Mouse (Mus musculus): Measurements from ENCODE around the gene Zfyve19. TPM values are rescaled to one million over a fixed set of nuclear protein-coding genes. Genes with fewer than 3 reads are reported as not detected.
A peak's percentile ranks its signal among the peaks of the same experiment; 100 is the strongest.

Gene Zfyve19
- total RNA-seq, 1 experiment from 2014 or later, result 53.7 TPM

DNA sequence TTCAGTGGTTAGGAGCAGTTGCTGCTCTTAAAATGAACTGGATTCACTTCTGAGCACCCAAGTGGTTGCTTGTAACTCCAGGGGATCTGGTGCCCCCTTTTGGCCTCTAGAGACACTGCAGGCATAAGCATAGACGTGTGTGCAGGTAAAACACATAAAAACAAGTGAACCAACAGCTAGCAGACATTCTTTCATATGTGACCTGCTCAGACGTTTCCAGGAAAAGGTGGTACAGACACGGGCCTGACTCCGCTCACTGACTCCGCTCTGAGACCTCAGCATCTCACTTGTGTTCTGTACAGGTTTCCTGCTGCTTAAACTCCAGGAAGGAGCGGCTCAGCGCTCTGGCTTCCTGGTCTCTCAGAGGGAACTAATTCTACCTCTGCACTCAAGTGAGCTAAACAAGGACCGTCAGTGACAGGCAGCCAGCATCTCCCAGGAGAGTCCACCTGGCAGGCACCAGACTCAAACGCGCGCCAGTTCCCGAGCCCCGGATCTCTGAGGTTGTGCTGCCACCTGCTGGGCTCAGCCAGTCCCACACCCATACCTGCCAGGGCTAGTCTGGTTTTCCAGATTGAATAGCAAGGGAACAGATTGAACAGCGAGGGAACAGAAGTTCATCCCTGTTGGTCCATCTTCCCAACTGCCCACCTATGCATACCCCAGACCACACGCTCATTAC lies 19.2 kb upstream of the Zfyve19 start:
- peak; percentile 86 to 98 for ATAC-seq (replicated peaks in 1 of 2; ENCODE audit: insufficient read depth in 1 of 2, low FRiP score in 2 of 2, low TSS enrichment in 1 of 2, low read depth in 1 of 2, poor library complexity in 2 of 2, severe bottlenecking in 2 of 2)

DNA sequence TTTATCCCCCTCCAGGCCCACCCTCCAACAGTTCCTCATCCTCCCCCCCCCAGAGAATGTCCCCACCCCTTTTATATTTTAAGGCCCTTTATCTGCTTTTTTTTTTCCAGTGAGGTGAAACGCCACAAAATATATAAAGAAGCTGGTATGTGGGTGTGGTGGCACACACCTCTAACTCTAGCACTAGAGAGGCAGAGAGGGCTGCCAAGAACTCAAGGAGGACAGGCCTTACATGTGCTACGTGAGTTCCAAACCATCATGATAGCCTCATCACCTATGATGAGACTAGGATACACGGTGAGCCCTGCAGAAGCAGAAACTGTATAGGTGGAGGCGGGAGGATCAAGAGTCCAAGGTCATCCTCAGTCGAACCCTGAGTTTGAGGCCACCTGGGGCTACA lies 17.4 kb upstream of the Zfyve19 start:
- no peak for ATAC-seq (replicated peaks in 1 of 2; ENCODE audit: insufficient read depth in 1 of 2, low FRiP score in 2 of 2, low TSS enrichment in 1 of 2, low read depth in 1 of 2, poor library complexity in 2 of 2, severe bottlenecking in 2 of 2)

DNA sequence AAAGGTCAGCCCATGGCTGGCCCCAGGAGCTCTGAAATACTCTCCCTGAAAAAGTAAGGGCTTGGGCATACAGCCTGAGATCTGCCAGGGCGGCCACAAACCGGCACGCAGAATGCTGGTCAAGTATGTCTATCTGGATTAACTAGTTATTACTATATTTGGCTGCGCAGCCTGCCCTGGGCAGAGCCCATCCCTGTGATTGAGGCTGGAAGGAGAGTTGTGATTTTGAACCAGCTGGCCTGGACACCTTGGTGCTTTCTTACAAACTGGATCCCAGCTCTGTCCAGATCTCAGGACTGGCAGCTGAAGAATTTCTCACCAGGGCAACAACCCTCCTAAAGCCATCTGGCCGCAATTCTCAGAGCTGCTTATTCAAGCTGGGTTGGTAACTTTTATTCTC lies 14.3 kb upstream of the Zfyve19 start:
- no peak for ATAC-seq (replicated peaks in 1 of 2; ENCODE audit: insufficient read depth in 1 of 2, low FRiP score in 2 of 2, low TSS enrichment in 1 of 2, low read depth in 1 of 2, poor library complexity in 2 of 2, severe bottlenecking in 2 of 2)

DNA sequence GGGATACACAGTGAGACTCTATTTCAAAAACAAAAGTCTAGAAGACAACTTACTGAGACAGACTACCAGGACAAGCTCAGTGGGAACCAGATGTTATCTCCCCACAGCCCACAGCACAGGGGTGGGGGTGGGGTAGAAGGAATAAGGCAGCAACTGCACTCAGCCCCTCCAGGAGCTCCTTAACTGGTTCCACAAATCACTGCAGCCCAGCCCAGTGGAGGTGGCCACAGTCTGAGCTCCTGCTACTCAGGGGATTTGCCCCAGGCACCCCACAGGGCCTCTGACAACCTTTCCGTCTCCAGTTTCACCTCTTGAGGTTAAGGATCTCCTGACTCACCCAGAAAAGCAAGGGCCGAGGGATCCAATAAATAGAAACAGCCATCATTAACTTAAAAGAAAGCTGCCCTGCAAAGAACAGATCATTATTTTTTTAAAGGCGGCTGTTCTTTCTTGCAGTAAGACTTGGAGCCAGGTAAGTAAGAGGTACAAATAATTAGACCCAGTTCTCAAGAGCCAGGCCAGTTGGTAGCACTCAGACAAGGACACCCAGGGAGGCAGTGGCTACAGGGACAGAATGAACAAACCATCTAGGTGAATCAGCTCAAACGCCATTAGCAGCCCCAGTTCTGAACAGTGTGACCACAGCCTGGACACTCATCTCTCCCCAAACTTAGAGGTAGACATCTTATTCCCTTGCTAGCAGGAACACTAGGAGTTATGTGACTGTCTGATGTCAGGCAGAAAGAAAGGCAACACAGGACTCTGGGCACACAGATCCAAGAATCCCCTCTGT lies 11.9 kb upstream of the Zfyve19 start:
- no peak for ATAC-seq (replicated peaks in 1 of 2; ENCODE audit: insufficient read depth in 1 of 2, low FRiP score in 2 of 2, low TSS enrichment in 1 of 2, low read depth in 1 of 2, poor library complexity in 2 of 2, severe bottlenecking in 2 of 2)

DNA sequence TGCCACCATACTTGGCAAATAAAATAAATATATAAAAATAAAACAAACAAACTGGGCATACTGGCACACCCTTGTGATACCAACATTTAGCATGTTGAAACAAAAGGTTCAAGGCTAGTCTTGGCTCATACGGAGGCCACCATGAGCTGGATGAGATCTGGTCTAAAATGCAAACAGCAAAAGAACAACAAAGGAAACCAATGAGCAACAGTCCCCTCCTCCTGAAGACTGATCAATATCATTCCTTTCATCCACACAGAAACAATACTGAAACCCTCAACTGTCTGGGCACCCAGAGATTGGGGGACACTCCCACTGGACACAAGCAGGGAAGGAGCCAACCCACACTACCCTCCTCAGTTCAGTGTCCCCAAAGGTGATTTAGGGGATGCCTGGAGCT lies 10.9 kb upstream of the Zfyve19 start:
- ATAC-seq (replicated peaks in 1 of 2; ENCODE audit: insufficient read depth in 1 of 2, low FRiP score in 2 of 2, low TSS enrichment in 1 of 2, low read depth in 1 of 2, poor library complexity in 2 of 2, severe bottlenecking in 2 of 2), result no peak

DNA sequence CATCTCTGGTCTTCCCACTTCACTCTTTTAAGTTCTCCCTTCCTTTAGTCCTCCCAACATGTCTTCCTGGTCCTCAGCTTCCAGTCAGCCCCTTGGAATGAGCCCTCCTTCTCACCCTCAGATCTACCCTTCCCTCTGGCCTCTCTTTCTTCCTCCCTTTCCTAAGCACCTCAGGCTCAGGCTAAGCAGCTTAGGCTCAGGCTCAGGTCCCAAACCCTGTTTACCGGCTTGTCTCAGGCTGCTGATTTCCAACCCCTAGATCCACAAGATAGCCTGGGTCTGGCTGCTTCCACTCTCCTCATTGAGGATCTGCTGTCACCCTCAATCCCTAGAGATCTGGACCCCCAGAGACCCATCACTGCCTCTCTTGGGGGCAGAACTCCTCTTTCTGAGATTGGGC lies 10.4 kb upstream of the Zfyve19 start:
- no peak for ATAC-seq (replicated peaks in 1 of 2; ENCODE audit: insufficient read depth in 1 of 2, low FRiP score in 2 of 2, low TSS enrichment in 1 of 2, low read depth in 1 of 2, poor library complexity in 2 of 2, severe bottlenecking in 2 of 2)

DNA sequence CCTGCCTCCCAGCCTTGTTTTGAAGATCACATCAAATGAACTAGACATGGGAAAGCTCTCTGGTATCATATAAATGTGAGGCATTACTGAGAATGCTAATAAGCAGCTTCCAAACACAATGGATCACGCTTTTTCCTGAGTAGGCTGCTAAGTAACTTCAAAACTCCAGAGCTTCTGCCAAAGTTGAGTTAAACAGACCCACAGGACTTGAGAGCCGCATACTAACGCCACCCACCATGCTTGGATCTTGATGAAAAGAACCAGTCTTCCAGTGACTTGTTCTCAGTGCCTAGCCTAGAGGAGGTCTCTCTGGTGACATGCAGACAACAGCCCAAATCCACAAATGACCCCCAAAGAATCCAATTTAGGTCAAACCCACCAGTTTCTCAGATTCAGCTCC lies 9.5 kb upstream of the Zfyve19 start:
- ATAC-seq (replicated peaks in 1 of 2; ENCODE audit: insufficient read depth in 1 of 2, low FRiP score in 2 of 2, low TSS enrichment in 1 of 2, low read depth in 1 of 2, poor library complexity in 2 of 2, severe bottlenecking in 2 of 2), result no peak

DNA sequence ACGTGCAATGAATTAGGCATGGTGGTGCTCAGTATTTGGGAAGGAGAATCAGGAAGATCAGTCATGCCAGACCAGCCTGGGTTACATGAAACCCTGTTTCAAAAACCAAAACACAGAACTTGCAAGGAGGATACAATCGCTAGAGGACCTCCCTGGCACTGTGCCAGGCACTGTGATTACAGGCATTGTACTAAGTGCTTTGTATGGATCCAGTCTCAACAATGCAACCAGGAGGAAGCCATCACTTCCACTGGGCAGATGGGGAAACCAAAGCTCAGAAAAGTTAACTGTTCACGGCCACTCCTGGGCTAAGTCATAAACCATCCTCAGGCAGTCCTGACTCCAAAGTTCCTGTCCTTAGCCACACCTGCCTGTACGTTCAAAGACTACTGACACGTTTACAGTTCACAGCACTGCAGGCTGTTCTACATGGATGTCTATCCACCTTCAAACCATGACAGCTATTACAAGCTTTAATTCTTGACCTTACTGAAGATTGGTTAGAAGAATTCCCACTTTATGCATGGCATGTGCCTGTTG lies 5.4 kb upstream of the Zfyve19 start:
- ATAC-seq (replicated peaks in 1 of 2; ENCODE audit: insufficient read depth in 1 of 2, low FRiP score in 2 of 2, low TSS enrichment in 1 of 2, low read depth in 1 of 2, poor library complexity in 2 of 2, severe bottlenecking in 2 of 2), result no peak

DNA sequence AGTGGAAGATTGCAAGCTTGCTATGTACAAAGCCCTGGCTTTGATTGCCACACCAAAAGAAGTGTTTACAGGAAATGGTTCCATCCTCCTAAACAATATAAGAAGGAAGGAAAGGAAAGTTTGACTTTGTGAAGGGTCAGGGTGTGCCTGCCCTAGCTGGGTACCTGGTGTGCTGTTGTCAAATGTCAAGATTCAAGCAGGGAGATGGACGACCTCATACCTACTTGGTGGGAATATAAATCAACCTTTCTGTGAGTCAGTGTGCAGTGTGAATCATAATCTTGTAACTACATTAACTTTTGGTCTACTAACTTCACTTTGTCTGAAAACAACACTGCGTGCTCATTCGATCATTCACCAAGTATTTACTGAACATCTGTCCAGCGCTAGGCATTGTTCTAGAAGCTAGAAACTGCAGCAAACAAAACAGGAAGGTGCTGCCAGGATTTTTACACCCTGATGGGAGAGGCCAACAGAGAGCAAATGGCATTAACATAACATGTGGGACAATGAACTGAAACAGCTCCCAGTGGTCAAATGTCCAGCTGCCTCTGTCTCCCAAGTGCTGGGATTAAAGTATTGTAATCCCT lies 4.5 kb upstream of the Zfyve19 start:
- no peak for ATAC-seq (replicated peaks in 1 of 2; ENCODE audit: insufficient read depth in 1 of 2, low FRiP score in 2 of 2, low TSS enrichment in 1 of 2, low read depth in 1 of 2, poor library complexity in 2 of 2, severe bottlenecking in 2 of 2)

DNA sequence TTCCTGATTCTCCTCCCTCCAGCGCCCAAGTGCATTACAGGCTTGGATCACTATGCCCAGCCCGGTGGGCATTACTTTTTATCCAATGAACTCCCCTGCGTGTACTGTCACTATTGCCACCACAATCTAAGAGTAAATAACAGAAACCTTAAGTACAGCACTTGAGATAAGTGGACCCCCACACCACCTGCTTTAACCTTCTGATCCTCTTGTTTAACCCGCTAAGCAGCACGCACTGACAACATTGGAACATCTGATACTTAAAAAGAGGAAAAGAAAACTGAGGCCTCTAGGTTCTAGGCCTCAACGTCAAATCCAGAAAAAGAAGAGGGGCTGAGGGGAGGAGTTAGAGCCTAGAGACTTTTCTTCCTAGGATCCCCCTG lies 465 bp upstream of the Zfyve19 start:
- ATAC-seq (replicated peaks in 1 of 2; ENCODE audit: insufficient read depth in 1 of 2, low FRiP score in 2 of 2, low TSS enrichment in 1 of 2, low read depth in 1 of 2, poor library complexity in 2 of 2, severe bottlenecking in 2 of 2), result peak; percentile 1; a peak in 1 of 4 replicates

DNA sequence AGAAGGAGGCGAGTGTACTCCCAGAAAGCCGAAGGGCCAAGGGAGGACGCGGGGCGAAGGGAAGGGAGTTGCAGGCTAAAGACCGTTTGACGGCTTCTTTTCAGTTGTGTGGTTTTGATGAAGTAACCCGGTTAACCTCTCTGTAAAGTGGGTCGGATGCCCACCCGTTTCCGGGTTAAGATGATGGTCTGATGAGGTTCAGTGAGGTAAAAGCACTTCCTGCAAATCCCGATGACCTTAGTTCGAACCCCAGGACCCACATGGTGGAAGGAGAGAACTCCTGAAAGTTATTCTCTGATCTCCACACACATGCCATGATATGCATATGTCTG lies 725 bp downstream of the Zfyve19 start:
- peak in 1 of 2 experiments; percentile 9; a peak in 1 of 4 replicates for ATAC-seq (replicated peaks in 1 of 2; ENCODE audit: insufficient read depth in 1 of 2, low FRiP score in 2 of 2, low TSS enrichment in 1 of 2, low read depth in 1 of 2, poor library complexity in 2 of 2, severe bottlenecking in 2 of 2)

DNA sequence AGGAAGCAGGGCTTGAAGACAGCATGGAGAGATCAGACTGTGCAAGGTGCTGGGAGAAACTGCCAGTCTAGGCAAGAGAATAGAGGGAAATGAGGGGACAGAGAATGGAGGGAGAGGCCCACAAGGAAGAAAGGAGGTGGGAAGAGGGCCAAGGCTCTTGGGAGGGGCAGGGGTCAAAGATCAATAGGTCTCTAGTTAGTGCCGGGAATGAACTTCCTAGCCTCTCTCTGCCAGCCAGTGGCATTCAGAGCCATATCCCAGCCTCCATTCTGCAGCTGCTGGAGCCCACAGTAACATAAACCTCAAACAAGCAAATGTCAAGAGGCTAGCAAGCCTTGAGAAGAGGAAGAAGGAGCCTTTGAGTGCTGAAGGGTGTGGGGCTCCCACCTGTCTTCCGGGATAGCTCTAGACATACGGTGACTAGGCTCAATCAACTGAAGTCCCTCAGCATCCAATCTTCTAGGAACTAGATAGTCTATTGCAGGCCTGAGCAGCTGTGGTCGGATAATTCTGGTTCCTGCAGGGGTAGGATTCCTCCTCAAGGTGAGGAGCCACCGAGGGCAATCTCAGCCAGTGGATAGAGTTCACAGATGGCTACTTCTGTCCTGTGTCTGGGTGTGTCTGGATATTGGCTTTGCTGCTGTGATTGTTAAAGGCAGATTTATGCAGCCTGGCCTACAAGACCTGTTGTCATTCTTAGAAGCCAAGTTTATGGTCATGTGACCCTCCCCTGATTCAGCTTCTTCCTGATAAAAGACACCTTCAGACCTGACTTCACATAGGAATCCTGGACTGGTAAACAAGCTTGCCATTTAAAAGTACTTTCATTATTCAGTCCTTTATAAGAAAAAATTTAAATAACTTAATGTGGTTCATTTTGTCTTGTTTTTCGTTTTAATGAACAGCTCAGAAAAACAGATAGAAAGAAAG lies 21.6 kb downstream of the Zfyve19 start, which contains the start of gene Ppp1r14d:
Ppp1r14d (minus strand) TSS at position 132 of the 930 bp plus-strand sequence.
- ATAC-seq (replicated peaks in 1 of 2; ENCODE audit: insufficient read depth in 1 of 2, low FRiP score in 2 of 2, low TSS enrichment in 1 of 2, low read depth in 1 of 2, poor library complexity in 2 of 2, severe bottlenecking in 2 of 2), result no peak

DNA sequence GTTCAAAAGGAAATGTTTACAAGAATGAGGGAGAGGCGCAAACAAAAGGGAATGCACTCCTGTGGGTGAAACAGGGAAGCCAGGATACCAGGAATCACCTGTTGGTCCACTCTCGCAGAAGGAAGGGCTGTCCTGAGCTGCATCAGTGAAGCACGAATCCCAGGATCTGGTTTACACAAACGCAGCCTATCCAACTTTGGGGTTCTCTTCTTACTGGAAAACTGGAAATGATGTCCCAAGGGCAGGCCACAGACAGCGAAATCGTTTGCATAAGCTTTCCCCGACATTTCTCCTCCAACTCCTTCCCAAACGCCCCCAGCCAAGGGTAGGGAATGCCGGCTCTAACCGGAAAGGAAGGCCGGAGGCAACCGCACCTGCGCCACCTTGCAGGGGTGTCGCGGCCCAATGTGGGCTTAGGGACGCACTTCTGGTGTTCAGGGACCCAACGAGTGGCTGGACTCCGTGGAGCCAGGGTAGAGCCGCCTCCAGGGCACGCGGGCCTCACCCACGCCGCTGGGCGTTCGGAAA lies 28.3 kb downstream of the Zfyve19 start:
- no peak for ATAC-seq (replicated peaks in 1 of 2; ENCODE audit: insufficient read depth in 1 of 2, low FRiP score in 2 of 2, low TSS enrichment in 1 of 2, low read depth in 1 of 2, poor library complexity in 2 of 2, severe bottlenecking in 2 of 2)

DNA sequence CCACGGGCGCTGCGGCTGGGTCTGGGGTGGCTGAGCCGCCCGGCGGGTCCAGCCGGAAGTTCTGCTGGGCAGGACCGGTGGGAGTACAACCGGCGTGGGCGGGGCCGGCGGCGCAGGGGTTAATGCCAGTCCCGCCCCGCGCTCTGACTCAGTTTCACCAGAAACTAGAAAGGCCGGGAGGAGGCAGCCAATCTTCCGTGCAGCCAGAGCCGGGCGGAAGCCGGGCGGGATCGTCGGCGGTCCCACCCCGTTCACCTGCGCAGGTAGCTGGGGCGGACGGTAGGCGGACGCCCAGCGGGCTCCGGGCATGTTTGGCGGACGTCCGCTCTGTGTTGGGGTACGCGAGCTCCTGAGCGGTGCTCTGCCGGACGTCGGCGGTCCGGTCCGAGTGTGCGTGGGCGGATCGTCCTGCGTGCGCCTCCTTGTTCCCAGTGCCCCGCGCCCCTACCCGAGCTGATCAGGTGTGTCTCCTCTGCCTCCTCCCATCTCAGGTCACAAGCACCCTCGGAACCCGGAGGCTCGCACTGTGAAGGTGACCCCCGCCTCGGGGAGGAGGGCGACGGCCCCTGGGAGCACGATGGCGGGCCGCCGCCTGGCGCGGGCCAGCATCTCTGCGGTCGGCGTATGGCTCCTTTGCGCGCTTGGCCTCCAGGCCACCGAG lies 28.9 kb downstream of the Zfyve19 start, which contains the start of gene Spint1:
Spint1 (plus strand) TSS at position 153 of the 661 bp plus-strand sequence.
- ATAC-seq (replicated peaks in 1 of 2; ENCODE audit: insufficient read depth in 1 of 2, low FRiP score in 2 of 2, low TSS enrichment in 1 of 2, low read depth in 1 of 2, poor library complexity in 2 of 2, severe bottlenecking in 2 of 2), result no peak

DNA sequence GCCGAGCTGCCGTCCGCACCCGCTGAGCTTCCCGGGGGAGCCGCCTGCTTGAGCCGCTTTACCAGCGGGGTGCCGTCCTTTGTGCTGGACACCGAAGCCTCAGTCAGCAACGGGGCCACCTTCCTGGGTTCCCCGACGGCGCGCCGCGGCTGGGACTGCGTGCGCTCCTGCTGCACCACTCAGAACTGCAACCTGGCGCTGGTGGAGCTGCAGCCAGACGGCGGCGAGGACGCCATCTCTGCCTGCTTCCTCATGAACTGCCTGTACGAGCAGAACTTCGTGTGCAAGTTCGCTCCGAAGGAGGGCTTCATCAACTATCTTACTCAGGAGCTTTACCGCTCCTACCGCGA lies 29.4 kb downstream of the Zfyve19 start:
- ATAC-seq (replicated peaks in 1 of 2; ENCODE audit: insufficient read depth in 1 of 2, low FRiP score in 2 of 2, low TSS enrichment in 1 of 2, low read depth in 1 of 2, poor library complexity in 2 of 2, severe bottlenecking in 2 of 2), result 0 out of 4 replicates have a peak, but pooled peaks of 1 of the 2 experiments have one; percentile 46

DNA sequence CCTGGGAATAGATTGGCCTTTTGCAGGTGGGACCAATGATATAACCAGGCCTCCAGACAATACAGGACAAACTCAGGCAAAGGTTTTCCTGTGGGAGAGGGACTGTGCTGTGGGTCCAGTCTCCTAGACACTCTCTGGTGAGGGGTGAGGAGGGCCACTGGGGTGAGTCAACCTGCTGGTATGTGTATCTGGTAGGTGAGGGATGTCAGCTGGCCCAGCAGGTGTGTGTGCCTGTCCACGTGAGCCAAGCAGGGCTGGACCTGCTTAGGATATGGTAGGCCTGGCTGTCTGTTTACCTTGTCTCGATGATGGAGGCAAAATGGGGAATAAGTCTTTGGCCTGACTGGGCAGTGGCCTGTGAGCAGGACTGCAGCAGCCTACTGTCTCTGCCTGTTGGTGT lies 30.3 kb downstream of the Zfyve19 start:
- no peak for ATAC-seq (replicated peaks in 1 of 2; ENCODE audit: insufficient read depth in 1 of 2, low FRiP score in 2 of 2, low TSS enrichment in 1 of 2, low read depth in 1 of 2, poor library complexity in 2 of 2, severe bottlenecking in 2 of 2)

All from hematopoietic stem cell, adult 5-6 weeks (primary cell).